Mouse (Mus musculus) ES-E14 (cell line): Measurements from ENCODE around the gene Stpg1.

Experiments
- CHD2 ChIP-seq: IDR thresholded peaks from 2 replicates; pipeline ENCODE4 v1.6.1; 2014; ENCODE audit warnings: mild to moderate bottlenecking, low read depth, low read length, inconsistent platforms
- HCFC1 ChIP-seq: IDR thresholded peaks from 2 replicates; pipeline ENCODE4 v1.6.1; 2012; ENCODE audit warnings: low read length, inconsistent platforms, borderline replicate concordance; ENCODE audit not compliant: insufficient read depth
- ZC3H11A ChIP-seq: IDR thresholded peaks from 2 replicates; pipeline ENCODE4 v1.6.1; 2012; ENCODE audit warnings: low read depth, mild to moderate bottlenecking, inconsistent platforms, low read length, borderline replicate concordance
- ZNF384 ChIP-seq: IDR thresholded peaks from 2 replicates; pipeline ENCODE4 v1.6.1; 2012; ENCODE audit warnings: low read depth, low read length, inconsistent platforms

- TF ChIP-seq HCFC1 (no peak), ZNF384 (no peak), ZC3H11A (no peak), CHD2 (no peak)
Measured at GRCm38 (mm10) chr4:135572276-135572675, 77.7 kb downstream of the Stpg1 start.
